Mouse (Mus musculus) myocyte (in vitro differentiated cells): ENCODE results near the gene Elk3.

Experiments used
- MAX ChIP-seq: IDR thresholded peaks from one replicate; pipeline ENCODE4 v1.6.1; 2011; ENCODE audit warnings: low read depth, mild to moderate bottlenecking, control low read depth
- MYOD1 ChIP-seq, 3 experiments: IDR thresholded peaks; one replicate each; pipeline ENCODE4 v1.6.1; 2011; ENCODE audit warnings: control low read depth in 2 of 3, low read depth in 2 of 3, mild to moderate bottlenecking in 2 of 3, moderate library complexity in 1 of 3; ENCODE audit not compliant: insufficient read length in 2 of 3, control insufficient read depth in 1 of 3
- POLR2A ChIP-seq: IDR thresholded peaks from one replicate; pipeline ENCODE4 v1.6.1; 2011; ENCODE audit warnings: low read depth, mild to moderate bottlenecking, control low read depth, moderate library complexity; ENCODE audit not compliant: insufficient read length
- POLR2AphosphoS2 ChIP-seq: IDR thresholded peaks from one replicate; pipeline ENCODE4 v1.6.1; 2011; ENCODE audit warnings: low read depth, control low read depth; ENCODE audit not compliant: insufficient read length
- TCF12 ChIP-seq: IDR thresholded peaks from one replicate; pipeline ENCODE4 v1.6.1; 2011; ENCODE audit warnings: mild to moderate bottlenecking, control low read depth; ENCODE audit not compliant: poor library complexity, insufficient read depth, severe bottlenecking

DNA sequence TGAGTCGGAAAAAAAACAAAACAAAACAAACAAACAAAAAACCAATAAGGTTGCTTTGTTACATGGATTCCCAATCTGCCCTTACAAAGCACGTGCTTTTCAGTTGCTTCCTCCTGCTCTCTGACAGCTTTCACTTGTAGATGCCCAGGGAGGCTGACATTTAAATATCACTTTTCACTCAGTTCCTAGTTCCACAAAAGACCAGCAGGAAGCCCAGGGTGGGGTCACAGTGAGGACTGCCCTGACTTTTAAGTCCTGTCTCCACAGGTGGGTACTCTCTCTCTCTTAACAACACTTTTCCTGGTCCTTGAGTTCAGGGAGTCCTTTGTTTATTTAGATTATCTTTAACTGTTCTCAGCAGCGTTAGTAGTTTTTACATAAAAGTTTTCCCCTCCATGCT, 68.7 kb downstream of the Elk3 start:
- TF ChIP-seq POLR2A (no peak), MYOD1 (IDR thresholded peaks at IDR 0.05; ENCODE audit: control insufficient read depth in 1 of 3, insufficient read length in 2 of 3, low read depth in 2 of 3) (no peak), POLR2AphosphoS2 (no peak), MAX (no peak), TCF12 (no peak)
